Mouse (Mus musculus): ENCODE measurements around the gene Tarsl2.

The Tarsl2 gene

DNA sequence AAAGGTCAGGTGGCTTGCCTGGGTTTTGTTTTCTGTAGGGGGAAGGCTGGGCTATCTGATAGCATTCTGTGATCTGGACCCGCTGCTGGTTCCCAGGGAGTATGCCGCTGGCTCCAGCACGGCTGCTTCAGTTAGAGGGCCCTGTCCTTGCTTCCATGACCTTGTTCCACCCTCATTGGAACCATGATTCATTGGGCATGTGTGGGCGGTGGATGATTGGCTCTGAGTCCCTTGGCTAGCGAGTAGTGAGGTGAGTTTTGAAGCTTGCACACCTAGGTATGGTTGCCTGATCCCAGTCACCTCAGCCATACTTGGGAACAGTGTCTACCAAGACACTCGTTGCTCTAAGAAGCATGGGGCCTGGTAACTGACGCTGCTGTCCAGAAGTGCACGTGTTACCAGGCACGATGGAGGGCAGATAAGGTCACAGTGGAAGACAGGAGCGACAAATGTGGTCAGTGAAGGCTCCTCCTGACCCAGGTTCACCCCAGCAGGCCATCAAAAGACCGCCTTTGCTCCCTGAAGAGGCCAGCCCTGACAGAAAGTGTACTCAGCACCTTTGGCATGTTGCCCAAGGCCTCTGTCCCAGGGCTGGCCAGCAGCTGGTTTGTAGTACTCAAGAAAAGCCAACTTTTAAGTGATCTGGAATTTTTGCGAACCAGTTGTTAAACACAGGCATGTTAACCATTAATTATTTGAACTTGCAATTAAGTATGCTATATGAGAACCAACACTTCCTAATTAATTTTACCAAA, 92.8 kb downstream of the Tarsl2 start:
- no peak for DNase-seq
